Mouse (Mus musculus) spleen, adult 12 weeks (tissue): Measurements from ENCODE around the gene Tmco3.

Experiments used
- DNase-seq: peaks from one replicate; pipeline ENCODE4 v3.0.0; 2022; ENCODE audit warnings: low spot score

The Tmco3 gene

DNA sequence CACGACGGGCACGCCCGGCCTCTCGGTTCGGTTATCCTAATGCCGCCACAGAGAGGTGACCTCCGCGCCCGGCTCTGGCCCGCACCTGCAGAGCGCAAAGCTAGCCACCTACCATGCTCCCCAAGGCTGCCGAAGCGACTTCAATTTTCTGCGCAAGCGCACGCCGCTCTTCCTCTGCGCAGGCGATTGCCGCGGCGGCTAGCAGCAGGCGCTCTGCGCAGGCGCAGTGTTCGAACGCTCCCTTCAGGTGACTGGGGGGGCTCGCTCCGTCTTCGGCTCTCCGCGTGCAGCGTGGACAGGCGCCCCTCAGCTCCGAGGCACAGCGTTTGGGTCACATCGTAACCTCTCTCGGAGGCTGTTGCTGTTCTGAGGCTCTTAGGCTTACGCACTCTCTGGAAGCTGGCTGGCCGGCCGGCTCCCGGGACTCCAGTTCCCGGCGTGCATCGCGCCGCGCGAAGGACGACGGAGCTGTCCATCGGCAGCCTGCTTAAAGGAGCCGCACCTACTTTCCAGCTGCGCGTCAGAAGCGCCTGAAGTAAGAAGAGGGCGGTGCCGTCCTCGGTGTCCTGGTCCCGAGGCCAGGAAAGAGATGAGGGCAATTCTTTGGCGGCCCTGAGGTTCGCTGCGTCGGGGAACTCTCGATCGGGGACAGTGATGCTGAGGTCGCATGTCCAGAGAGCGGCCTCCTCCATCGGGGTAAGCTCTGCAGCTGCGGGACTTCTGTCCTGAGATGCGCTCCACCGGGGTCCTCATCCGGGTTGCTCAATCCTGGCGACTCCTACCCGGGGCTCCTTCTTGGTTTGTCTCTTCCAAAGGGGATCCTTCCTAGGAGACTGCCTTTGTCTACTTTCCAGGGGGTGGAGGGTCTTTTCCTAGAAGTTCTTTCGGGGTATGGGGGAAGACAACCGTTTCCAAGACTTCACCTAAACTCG, at the start of gene Tmco3, which contains the start of gene Dcun1d2:
Gene Tmco3, plus strand, starts transcription at position 499 of the 932 bp plus-strand sequence.
Gene Dcun1d2, minus strand, starts transcription at position 440 of the 932 bp plus-strand sequence.
- peak; percentile 95 for DNase-seq

DNA sequence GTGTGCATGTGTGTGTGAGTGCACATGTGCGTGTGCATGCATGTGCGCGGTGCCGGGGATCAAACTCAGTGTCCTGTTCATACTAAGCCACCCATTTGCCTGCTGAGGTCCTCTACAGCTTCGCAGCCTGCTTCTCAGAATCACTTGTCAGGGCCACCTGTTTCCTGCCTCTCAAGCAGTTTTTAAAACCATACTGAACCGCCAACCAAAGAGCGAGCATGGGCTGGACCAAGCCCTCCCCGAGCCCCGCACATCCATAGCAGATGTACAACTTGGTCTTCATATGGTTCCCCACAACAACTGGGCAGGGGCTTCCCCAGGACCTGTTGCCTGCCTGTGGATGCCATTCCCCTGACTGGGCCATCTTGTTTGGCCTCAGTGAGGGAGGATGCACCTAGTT, 47.9 kb upstream of the Tmco3 start:
- no peak for DNase-seq

DNA sequence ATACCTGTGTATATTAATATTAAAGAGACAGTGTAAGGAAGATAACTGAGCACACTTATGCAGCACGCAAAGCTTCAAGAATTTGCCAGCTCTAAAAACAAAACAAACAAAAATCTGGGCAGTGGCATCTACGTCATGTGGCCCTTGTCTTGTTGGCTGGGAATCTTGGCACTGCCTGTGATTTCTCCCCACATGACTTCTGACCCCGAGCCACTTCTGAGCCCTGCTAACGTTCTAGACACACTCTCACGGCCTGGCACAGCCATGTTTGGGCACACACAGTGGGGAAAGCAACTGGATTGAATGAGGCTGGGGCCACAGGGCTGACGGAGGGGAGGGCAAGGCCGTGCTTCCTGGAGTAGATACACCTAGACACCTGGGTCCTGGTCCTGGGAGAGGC, 47.3 kb upstream of the Tmco3 start:
- DNase-seq, result no peak

DNA sequence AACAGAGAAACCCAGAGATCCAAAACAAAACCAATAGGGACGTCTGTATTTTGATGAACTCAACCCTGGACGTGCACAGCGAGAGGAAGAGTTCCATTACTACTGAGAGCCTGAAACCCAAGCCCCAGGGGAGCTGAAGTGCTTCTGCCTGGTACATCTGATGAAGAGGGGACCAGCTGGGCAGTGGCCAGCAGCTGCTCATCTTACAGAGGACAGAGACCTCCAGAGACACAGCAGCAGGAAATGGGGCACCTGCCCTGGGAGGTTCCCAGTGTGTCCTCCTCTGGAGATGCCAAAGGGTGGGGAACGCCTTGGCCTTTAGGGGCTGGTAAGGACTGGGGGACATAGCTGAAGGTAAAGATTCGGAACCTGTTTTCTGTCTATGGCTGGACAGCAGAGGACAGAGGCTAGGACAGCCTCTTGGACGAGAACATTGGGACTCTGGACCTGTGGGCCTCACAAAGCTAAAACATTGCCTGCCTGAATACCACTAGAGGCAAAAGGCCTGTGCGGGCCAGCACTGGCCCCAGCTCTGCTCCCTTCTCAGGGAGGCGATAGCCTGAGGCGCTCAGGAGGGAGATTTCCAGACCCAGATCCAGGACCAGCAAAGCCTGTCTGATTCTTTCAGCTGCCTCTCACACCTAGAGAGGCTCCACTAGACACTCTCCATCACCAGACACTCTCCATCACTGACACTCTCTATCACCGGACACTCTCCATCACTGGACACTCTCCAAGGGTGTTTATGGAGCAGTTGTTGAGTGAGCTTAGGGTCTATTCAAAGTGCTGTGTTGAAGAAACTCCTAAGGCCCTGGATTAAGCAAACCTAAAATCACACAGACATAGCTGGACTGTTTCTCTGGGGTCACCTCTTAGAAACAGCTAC, 44.8 kb upstream of the Tmco3 start:
- no peak for DNase-seq

DNA sequence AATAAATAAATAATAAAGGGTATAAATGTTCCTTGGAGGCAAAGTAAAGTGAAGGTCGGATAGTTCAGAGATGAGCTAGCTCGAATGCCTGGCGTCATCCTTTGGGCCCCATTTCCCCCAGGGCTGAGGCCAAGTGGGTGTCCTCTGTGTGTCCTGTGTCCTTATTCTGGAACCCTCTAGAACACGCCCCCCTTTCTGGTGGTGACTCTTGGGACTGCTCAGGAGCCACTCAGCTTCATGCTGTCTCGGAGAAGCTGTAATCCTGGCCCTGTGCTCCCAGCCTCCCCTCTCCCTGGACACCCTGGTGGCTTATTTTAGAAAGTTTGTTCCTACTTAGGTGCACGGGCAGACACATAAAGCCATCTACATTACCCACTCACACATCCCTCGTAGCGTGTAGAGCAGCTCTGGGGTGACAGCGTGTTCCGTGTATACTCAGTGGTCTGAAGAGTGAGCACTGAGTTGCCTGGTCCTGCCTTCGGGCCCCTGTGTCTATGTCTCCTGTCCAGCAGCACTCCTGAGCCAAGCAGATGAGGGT, 43.6 kb upstream of the Tmco3 start:
- DNase-seq, result no peak

DNA sequence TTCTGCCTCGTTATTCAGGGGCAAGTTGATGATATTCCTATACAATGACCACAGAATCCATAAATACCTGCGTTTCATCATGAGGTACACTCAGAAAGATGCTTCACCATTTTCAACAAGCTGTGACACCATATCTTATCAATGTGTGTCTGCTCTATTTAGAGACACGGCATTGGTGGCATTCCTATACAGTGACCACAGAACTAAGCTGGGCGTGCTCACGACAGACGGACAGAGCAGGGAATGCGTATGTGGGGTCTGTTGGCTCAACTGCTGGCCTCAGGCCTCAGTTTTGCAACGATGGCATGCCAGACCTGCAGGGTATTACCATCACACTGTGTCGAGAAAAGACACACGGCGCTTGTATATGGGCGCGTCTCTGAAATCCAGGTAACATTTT, 35.2 kb upstream of the Tmco3 start:
- no peak for DNase-seq

DNA sequence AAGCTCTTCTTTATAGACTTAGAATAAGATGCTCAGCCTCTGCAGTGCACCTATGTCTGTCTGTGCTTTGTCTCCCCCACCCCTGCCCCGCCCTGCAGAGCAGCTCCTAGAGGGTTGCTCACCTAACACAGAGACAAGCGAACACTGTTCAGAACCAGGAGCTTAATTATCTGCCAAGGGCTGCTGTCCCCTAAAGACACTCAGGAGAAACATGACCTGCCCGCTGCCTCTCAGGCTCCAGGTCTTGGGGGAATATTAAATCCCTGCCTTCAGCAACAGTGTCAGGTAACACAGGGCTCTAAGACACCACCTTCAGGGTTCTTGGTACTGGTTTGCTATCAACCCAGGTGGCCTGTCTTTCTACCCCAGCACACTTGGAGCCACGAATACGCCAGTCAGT, 34.6 kb upstream of the Tmco3 start:
- no peak for DNase-seq

DNA sequence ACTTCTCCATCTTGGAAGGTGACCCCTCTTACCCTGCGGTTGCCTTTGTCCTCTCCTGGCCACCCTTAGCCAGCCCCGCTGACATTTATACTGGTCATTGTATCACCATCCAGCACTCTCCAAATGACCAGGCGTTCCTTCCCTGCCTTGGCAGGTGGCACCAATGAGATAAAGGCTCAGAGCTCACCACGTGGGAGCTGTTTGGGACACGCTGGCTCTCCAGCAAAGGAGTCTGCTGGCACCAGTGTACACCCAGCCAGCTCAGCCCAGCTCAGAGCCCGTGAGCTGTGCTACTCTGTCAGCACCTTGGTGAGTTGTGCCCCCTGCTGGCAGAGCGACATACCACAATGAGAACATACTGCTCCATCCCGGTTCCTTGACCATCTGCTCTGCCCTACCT, 34.0 kb upstream of the Tmco3 start, which contains the start of gene Adprhl1:
Gene Adprhl1, minus strand, starts transcription at position 144 of the 400 bp plus-strand sequence.
- DNase-seq, result peak; percentile 29

DNA sequence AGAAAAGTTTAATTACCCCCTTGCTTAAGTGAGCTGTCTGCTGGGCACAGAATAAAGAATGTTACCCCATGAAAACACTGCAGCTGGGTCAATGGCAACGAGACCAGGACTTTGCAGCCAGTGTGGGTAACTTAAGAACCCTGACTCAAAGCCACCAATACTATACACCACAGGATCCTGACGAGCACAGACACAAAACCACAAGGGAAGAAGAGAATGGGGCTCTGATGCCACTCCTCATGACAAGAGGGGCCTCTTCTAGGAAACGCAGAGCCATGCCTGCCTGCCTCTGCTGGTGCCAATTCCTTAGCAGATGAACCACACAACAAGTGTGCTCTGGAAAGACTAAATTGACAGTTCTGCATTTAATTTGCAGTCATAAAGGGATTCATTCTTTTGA, 24.6 kb upstream of the Tmco3 start:
- DNase-seq, result no peak

DNA sequence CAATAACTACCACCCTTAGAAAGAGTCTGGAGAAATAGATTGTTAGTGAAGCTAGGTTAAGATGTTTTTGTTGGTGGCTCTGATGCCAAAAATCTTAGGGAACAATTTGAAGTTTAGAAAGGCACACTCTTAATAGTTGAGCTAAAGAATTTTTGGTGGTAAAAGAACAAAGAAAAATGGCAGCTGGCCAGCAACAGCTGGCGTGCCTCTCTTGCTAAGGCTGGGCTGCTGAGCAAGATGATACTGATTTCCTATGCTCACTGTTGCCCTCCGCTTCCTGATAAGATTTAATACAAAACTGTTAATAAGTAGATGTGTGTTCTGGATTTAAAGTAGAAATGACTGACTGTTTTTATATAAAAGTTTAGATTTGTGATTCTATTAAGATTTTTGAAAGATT, 20.4 kb upstream of the Tmco3 start:
- no peak for DNase-seq

DNA sequence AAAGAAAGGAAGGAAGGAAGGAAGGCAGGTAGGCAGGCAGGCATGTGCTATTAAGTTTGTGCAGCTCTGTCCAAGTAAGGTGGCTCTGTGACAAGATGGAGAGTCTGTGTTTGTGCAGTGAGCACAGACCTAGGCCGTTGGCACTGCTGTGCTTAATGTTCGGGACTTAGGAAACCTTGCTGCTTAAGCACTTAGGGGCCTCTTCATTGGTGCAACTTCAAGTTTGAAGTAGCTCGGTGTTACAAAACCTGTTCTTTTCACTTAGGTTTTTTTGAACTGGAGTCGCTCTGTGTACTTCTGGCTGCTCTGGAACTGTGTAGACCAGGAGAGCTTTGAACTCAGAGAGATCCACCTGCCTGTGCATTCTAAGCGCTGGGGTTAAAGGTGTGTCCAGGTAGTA, 15.2 kb upstream of the Tmco3 start:
- no peak for DNase-seq

DNA sequence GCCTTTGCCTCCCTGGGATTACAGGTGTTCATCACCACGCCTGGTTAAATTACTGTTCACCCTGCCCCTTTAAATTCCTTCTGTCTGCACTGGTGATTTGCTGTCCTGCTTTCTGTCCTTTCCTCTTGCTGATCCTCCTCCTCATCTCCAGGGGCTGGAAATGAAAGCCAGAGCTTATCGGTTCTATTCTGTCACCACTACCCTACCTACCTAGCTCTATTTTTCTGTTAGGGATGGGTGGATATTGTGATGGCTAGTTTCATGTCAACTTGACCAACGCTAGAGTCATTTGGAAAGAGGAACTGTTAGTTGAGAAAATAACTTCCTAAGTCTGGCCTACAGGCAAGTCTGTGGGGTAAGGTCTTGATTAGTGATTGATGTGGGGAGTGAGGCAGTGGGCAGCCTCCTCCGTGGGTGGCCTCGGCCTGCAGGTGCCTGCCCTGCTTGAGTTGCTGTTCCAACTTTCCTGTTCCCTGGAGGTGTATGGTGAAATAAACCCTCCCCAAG, 11.0 kb upstream of the Tmco3 start:
- DNase-seq, result no peak

DNA sequence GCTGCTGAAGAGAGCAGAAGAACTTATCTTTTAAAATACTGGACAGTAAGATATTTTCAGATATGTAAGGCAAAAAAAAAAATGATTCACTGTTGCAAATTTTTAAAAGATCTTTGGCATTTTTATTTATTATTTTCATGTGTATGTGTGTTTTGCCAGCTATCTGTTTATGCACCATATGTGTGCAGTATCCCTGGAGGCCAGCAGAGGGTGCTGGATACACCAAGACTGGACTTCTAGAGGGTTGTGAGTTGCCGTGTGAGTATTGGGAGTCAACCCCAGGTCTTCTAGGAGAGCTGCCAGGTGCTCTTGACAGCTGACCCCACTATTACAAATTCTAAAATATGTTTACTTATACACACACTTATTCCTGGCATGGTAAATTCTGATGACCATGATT, 4.8 kb upstream of the Tmco3 start:
- no peak for DNase-seq

DNA sequence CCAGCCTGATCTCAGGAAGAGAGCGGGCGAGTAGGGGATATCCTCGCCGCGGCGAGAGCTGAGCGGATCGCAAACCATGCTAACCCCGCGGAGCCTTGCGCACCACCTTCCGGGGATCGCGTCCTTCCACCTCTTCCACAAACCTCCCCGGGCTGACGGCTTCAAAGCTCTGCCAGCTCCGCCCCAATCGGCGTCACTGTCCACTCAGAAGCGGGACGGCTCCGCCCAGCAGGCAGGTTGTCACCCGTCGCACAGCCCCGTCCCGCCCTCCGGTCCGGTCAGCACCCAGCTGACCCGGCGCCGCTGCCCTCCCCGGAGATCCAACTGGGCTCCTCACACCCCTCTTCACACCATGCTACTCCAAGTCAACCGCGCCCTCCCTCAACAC, 692 bp upstream of the Tmco3 start:
- DNase-seq, result peak; percentile 80

DNA sequence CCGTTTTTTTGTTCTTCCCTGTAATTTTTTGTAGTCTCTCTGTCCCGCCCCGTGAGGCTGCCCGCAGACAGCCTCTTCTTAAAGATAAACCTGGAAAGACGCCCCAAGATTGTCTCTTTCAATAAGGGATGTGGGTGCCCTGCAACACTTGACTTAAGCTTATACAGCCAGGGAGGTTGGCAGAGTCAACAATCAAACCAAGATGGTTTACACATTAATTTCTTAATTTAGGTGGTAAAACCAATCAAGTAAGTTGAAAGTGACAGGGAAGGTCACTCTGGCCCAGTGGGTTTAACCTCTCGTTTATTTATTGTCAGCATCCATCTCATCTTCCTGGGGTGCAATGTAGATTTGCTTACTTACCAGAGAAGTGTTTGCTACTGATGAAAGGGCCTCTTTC, 656 bp downstream of the Tmco3 start:
- DNase-seq, result no peak

DNA sequence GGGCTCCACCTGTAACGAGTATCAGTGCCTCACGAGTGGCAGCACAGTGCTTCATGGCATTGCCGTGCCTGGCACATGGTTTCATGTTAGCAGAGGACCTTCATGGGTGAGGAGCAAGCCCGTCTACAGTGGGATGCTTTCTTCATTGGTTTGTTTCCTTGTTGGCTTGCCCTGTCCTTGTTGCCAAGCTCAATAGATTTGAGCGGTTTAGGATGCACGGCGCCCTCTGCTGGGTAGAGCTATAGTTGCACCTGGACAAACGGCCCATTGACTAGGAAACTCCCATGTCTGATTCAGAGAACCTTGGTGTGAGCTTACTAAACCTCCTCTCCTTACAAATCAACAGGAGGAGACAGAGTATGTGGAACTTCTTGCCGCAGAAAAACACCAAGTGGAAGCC, 4.4 kb downstream of the Tmco3 start:
- peak; percentile 68 for DNase-seq

DNA sequence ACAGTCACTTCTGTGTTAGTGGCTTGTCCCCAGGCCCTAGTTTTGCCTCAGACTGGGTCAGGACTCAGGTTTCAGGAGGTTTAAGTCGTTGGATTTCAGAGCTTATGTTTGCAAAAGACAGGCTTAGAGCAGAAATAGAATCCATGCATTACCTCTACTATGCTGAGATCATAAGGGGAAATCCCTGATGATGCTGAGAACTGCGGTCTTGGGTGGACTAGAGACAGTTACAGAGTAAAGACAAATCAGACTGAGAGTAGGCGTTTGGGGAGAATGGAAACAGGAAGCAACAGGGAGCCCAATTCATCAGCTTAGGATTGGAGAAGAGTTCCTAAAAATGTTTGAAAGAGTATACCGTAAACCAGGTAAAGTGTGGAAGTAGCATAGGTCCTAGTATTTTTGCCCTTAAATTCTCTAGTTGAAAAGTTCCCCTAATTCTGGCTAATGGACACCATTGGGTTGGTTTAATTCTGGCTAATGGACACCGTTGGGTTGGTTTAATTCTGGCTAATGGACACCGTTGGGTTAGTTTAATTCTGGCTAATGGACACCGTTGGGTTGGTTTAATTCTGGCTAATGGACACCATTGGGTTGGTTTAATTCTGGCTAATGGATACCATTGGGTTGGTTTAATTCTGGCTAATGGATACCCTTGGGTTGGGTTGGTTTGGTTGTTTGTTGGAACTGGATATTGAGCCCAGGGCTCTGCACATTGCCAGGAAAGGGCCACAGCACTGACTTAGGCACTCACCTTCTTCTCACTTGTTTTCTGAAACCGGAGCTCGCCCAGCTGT, 5.9 kb downstream of the Tmco3 start:
- DNase-seq, result no peak

DNA sequence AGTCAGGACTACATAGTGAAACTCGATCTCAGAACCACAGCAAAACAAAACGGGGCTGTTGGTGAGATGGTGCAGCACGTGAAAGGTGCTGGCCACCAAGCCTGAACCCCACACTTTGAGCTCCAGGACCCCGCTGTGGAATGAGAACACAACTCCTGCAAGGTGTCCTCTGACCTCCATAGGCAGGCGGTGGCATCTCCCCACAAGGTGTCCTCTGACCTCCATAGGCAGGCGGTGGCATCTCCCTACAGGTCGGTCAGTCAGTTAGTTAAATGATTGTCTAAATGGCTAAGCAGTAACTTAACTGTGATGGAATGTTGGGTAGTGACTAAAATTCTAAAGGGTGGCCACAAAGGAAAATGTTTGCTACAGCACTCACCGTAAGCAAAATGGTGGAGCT, 11.6 kb downstream of the Tmco3 start:
- DNase-seq, result no peak

DNA sequence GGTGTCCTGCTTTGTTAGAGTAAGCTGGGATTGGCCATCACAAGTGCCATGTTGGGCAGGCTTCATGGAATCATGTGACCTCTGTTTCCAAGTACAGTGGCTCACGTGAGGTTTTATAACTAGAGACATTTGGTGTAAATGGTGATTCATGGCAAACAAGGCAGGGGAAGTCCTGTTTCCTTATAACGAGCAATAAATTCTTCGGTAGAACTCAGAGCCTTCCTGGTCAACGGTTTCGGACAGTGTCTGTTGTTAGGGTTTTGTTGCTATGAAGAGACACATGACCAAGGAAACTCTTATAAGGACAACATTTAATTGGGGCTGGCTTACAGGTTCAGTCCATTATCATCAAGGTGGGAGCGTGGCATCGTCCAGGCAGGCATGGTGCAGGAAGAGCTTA, 13.0 kb downstream of the Tmco3 start:
- DNase-seq, result no peak

DNA sequence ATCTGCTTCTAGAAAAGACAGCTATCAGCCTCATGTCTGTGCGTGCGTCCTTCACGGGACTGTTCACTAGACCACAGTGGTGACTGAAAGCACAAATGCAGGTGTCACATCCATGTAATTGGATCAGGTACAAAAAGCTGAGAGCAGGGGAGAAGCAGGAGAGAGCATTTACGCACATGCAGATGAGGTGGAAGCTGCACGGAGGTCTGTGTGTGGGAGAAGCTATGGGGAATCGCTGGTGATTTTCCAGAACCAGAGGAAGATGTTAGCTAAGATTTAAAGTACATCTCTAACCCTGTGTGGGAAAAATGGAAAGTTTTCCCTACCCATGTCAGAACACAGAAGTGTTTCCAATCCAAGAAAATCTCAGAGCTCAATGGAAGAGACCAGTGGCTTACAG, 17.5 kb downstream of the Tmco3 start:
- DNase-seq, result no peak

DNA sequence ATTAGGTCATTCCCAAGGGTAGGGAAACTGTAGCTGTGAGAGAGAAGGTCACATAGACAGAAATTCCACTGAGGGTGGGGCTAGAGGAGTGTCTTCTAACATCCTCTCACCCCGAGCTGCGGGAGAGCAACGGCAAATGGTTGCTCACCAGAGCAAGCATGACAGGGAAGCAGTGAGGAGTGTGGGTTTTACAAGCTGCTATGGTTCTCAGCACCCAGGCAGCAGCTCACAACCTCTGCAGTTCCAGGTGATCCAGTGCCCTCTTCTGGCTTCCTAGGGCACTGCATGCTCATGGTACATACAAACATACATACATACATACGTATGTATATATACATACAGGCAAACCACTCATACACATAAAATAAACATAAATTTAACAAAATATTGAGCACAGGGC, 17.9 kb downstream of the Tmco3 start:
- DNase-seq, result no peak
